Mouse (Mus musculus) right cerebral cortex, adult 2 months (tissue): ENCODE measurements at regions not wholly inside any gene's neighbourhood (a gene's known extent, or its start where the extent isn't known, plus 50 kb on each side); places are given as distances from the start of the nearest gene placed in this dataset.
A peak's percentile ranks its signal among the peaks of the same experiment; 100 is the strongest.
"Not testable (repeated sequence)": the region's sequence is repeated elsewhere in the genome, so short reads cannot be mapped to it uniquely, and the experiment has no call there.

ENCODE experiments used
- DNase-seq, 2 experiments: peaks; one replicate each; pipeline ENCODE4 v3.0.0; 2021 to 2022; ENCODE audit warnings: low spot score in 2 of 2

DNA sequence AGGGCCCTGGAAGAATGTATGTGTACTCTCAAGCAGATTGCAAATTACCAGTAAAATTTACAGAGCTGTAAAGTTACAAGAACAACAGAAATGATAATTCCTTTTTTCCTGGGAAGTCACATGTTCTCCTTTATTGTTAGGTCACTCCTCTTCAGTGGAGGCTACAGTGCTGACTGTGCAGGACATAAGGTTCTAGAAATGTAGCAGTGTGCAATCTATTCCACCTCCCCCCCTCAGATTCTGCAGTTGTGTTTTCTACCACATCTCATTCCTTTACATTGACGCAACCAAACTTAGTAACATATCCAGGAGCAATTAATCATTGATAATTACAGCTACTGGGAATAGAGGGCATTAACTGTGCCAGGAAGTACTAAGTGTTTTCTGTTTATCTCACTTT, 385.3 kb upstream of the Tnc start:
- DNase-seq, result no peak

DNA sequence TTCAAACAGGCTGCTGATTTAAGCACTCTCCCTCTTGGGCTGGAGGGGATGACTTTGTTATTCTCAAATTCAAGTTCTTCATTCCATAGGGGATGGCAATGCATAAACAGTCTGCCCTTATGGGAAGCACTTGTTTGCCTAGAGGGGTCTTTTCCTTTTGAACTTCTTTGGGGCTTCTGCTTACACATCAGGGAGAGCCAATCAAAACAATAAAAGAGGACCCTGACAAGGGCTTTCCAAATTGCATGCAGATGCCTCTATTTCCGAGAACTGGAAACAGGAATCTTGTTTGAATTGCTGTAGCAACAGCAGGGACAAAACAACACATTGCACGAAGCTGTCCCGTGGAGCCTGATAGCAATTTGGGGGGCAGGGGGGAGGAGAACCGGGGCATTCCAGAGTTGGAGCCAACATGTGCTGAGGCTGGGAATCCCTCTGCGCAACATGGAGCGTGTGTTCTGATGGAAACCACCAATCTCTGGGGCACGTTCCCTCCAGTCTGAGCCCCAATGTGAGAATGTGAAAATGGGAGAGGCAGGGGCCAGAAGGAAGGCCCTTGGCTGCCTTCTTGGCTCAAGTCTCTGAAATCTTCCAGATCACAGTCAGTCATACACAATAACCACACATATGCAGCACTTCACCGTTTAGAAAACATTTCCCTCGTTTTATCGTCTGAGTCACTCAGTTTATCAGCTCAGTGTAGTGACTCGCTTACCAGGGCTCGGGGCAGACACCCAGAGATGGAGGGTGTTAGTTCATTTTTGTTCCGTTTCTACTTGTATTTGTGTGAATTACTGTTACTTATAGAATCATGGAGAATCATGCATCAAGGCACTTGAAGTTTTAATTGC, 391.2 kb upstream of the Tnc start:
- DNase-seq, result no peak

DNA sequence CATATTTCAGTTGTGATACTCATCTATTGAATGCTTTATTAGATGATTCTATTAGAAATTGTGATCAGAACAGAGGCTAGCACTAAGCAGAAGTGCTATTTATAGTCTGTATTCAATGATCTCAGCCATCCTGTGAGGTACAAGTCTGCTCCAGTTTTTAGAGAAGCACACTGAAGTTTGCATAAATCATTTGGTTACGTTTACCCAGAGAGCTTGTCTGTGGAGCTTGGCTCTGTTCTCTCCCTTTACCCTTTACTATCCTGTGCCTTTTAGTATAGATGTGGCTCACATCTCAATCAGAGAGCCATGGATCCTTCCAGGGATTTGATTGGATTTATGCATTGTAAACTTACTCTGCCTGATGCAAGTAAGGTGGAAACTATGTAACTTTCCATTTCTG, 404.6 kb upstream of the Tnc start:
- no peak for DNase-seq

DNA sequence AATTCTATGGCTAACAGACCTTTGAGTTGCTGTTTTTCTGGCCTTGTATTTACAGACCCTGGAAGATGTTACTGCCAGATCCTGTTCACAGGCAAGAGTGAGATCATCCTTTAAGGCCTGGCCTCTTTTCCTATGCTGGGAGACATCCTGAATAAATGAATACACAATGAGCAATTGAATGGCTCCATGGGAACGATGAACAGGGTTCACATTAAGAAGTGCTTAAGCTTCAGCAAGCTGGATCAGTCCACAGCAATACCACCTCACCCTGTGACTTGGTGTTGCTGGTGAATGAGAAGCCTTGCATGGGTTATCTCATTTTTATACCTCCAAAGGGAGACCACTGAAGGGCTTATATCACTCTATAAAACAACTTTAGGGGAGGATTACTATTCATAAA, 405.1 kb upstream of the Tnc start:
- no peak for DNase-seq

DNA sequence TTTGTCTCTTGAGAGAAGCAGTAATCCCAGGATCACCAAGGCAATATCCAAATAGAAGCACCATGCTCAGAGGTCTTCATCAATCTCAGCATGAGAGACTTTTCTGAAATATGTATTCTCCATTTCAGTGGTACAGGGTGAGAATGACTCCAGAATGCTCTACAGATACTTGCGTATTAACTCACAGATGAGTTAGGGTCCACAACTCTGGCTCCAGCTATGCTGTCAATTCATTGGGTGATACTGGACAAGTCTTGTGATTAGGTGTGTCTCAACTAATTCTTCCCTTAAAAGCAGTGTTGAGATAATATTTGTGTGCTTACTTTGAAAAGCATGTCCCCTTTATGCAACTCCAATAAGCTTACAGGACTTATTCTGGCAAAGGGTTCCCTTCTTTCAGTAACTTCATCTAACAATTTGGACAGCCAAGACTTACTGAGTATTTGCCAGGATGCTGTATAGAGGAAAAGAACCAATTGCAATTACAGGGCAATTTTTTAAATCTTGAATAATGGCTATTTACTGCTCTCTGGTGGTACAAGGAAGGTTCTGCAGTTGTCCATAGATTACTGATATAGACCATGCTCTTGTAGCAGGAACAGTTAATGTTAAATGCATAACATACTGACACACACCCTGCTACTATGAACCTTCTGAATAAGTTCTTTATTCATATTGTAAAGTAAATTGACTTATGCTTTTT, 445.6 kb upstream of the Tnc start:
- peak in 1 of 2 experiments; percentile 9 for DNase-seq

DNA sequence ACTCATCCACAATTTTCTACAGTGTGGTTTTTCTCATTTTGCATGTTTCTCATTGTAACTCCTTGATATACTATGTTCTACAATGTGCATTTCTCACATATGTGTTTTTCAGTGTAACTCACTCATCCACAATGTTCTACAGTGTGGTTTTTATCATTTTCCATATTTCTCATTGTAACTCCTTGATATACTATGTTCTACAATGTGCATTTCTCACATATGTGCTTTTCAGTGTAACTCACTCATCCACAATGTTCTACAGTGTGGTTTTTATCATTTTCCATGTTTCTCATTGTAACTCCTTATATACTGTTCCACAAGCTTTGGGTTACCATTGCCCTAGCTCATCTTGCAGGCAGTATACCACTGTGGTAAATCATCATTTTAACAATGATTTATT, 450.9 kb upstream of the Tnc start:
- not testable (repeated sequence) for DNase-seq

DNA sequence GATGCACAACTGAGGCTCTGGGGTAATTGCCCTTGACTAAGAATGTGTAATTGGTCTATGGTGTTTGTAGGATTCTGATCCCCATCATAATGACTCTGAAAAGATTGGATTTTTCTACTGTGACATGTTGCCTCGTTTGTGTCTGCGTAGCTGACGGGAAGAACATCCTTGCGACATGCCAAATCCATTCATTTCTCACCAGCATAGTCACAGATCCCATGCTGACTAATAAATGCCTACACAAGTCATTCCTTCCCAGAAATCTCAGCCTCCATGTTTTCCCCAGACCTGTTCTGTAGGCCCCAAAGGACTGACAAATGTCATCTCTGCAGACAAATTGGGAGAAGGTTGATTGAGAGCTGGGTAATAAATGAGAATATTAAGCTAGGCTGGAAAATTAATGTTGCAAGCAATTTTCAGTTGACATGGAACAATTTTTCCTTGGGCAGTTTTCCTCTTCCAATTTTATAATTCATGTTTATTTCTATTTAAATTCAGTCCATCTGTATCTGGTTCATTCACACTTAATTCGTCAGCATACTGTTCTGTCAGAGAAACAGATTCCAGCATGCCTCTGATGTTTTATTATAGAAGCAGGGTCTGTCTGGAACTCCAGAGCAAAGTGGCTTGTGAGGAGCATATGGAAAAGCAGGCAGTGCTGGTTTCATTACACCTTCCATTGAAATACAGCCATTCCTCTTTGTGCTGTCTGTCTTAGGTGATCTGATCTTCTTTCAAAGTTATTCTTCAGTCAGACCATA, 454.0 kb upstream of the Tnc start:
- no peak for DNase-seq

DNA sequence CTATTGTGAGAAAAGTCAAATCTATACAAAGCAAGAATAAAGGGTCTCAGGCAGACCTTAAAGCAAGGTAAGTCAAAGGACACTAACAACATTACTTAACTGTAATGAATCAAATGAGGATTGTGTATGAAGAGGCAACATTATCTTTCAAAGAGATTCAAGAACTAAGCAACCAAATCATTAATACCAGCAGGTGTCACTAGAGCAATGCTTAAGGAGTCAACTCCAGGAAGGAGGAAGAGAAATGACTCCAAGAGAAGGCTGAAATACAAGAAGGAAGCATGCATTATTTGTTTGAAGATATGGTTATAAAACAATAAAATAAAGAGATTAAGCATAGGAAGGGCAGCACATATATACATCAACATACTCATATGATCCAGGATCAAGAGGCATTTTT, 475.1 kb upstream of the Tnc start:
- DNase-seq, result no peak

DNA sequence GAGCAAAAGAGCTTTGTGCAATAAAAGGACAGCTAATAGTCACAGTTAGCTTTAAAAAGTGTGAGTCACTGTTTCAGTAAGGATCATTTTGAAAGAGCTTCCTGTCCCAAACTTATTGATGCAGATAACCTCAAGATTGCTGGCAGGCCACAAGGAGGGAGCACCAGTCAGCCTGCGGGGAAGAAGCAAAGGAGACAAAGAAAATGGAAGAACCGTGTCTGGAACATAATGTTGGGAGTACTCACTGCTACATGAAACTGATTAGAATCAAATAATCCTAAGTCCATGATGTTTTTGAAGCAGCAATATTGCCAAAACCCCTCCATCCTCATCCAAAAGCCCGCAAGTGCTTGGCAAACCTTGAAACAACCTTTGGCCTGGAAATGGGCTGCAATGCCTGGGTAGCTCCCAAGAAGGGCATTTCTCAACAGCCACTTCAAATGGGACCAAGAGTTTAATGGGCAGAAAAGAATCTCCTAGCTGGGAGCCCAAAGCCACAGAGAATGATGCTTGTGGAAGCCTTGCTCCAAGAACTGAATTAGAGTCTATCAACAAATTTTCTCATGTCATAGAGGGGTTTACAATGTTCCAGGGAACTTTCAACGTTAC, 481.0 kb upstream of the Tnc start:
- DNase-seq, result no peak

DNA sequence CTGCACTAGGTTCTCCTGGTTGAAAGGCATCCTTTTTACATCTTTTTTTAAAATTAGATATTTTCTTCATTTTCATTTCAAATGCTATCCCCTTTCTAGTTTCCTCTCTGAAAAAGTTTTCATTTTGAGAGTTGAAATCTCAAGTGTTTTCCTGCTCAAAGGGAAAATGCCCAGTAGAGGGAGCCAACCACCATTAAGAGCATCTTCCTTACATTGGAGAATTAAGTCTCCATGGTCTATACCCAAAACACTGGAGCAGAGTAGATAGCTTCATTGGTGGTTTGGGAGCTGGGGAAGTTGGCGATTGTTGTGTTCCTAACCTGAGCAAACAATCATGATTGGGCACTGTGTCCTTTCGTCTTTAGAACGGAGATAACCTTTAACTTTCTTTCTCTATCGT, 483.8 kb upstream of the Tnc start:
- peak; percentile 37 to 55 for DNase-seq

DNA sequence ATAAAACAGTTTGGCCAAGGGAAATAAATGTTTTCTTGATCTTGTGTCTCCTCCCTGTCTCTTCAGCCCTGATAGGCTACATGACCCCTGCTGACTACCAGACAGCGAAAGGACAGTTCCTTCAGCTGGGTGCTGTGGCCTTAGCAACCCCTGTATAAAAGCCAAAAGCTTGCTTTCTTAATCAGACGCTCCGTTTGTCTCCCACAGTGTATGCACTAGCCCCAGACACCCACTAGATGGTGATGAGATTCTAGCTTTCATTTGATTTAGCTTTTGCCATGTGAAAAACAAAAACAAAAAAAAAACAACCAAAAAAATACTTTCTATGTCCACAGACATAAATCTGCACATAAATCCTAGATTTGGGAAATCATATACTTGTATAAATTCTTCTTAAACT, 486.2 kb upstream of the Tnc start:
- peak; percentile 20 to 39 for DNase-seq

DNA sequence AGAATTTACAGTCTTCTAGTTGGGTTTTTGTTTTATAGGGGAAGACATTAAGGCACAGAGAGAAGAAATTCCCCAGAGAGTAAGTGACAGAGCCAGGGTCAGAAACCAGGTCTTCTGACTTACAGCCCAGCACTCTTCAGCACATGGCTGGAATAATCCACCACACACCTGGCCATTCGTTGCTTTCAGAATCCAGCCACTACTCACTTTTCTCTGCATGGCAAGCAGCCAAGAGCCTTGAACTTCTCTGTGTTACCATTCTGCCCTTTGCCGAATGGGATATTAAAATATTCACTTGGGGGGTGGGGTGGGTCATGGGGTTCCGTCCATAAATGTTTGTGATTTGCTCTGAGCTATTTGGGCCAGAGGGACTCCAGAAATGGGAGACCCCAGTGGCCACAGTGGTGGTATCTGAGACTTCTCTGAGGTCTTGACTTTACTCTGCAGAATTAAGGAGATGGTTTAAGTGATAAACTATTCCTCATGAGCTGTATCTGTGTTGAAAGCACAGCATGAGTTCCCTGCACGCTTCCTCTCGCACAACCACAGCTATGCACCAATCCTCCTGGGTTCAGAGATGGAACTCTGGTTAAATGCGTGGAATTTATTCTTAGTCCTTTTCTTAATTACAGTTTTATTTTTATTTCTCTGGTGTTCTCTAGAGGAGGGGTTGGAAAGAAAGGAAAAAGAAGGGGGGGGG, 488.9 kb upstream of the Tnc start:
- no peak for DNase-seq

DNA sequence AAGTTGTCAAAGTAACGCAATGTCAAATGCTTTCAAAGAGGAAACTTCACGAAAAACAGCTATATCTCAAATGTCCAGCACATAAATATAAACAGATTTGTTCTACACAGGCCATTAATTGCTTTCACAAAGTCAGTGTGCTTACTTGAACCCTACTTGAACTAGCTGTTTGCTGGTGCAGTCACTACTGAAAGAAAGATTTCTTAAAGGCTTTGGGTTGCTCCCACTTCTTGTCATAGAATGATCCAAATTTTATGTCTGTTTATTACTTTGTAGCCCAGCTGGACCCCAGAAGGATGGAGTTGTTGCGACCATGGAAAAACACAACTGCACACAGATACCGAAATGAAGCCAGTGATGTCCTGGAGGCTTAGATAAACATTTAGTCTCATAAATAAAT, 491.2 kb upstream of the Tnc start:
- DNase-seq, result no peak

DNA sequence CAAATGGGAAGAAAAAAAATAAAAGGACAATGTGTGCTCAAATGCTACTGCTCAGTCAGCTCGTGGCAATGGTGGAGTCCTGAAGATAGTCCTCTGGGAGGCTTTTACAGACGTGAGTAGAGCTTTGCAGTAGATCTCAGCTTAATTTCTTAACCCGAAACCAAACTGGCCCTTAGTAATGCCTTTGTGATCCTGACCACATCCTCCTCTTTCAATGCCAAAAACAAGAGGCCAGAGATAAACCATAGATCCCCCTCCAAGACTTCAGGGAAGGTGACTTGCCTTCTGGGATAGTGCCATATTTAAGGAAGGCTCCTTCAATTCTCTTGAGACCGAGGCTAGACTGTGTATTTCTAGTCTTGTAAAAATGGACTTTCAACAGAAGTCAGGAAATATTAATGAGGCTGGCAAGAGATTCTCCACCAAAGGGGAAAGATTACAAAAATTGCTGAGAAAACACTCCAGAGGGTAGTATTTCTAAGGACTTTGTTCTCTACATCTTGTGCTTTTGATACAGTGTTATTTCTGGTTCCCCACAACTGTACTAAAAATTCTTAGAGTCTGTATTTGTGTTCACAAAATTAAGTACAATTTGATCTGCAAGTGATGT, 497.9 kb upstream of the Tnc start:
- DNase-seq, result no peak

DNA sequence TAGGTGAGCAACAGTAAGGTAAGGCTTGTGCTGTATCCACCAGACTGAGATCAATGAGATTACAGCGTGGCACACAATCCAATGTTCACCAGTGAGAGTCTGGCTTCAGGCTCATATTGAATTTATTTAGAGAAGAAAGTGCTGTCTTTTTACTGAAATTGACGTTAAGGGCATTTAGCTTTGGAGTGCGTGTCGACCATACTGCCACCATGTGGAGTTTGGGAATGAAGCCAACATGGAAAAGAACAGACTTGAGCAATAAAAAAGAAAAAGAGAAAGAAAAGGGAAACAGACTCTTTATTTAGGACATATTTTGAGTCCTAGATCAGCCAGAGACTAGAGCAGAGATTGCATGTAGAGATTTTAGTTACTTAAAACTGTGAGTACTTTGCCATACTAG, 499.6 kb upstream of the Tnc start:
- DNase-seq, result no peak

DNA sequence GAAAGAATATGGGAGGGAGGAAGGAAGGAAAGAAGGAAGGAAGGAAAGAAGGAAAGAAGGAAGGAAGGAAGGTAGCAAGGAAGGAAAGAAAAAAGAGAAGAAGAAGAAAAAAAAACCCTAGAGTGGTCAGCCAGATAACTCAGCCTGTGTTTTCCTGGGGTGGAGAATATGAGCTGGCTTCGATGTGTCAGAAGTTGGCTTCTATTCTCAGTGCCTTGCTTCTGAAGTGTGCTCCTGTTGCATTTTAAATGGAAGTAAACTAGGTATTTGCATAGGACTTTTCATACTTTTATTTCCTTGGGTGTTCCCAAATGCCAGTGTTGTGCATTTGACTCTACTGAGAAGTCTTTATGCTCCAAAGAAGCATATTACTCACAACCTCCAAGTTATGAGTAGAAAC, 515.7 kb upstream of the Tnc start:
- DNase-seq, result no peak

DNA sequence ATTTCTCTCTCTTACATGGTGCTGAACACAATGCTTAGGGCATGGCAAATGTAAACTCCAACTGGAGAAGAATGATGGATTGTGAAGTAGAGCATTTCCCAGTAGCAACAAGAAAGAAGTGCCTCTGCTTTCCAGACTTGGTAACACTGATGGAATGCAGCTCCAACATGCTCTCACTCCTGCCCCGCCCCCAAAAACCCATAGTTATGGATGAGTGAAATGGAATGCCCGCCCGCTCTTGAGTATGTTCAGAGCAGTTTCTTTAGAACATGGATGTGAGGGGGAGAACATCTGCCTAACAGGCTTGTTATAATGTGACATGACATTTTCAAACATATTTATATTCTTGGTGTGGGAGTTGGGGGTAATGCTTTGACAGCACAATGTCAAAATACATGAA, 517.2 kb upstream of the Tnc start:
- no peak for DNase-seq

DNA sequence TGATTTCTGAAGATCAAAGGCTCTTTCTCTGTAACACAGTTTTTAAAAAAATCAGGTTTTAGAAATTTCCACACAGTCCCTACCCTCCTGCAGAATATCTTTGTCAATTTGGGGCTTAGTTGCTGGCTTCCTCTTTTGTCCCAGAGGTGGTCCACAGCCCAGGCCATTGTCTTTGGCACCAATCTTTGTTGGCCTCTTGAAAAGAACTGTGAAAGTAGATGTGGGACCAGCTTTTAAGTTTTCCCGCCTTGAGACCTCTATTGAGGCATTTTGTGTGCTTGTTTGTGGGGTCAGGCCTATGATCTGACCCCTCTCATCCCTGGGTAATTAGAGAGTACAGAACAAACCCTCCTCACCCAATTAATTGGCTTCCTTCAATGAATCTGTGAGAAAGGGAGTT, 523.9 kb upstream of the Tnc start:
- DNase-seq, result no peak

DNA sequence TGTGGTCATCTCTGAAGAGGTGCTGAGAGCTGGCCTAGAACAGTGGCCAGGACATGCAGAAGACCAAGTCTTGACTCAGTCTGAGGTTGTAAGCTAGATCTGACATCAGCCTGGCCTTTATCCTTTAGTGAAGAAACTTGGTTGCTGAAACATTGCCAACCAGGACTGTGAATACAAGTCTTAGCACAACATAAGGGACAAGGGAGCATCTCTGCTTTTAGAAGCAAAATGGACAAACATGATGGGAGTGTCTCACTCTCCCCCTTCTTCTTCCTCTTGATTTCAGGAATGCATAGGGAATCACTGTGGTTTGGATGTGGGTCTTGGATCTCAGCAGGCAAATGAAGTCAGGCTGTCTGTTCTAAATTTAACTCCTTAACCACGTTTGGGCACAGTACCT, 529.1 kb upstream of the Tnc start:
- DNase-seq, result no peak

DNA sequence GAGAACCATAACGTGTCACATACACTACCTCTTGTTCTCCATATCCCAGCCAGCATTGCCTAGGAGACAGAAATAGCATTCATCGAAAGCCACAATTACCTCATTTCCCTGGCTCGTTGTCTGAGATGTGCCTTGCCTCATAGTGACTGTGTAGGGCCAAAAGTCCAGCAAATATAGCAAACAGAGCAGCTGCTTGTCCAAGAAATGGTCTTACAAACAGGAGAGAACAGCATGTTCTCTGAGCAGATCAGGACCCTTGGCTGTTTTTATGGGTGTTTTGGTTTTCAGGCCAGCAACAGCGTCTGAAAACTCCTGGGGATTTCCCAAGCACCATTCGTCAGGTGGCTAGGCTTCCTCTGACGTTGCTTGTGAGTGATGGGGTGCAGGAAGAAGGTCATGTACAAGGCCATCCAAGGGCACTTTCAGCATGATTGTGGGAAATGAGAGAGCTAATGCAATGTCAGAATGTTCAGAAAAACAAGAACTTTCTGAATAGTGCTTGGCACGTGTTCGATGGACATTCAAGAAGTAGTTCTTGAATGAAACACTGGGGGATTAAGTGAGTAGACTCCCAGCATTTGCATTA, 528.9 kb upstream of the Pappa start:
- DNase-seq, result no peak

DNA sequence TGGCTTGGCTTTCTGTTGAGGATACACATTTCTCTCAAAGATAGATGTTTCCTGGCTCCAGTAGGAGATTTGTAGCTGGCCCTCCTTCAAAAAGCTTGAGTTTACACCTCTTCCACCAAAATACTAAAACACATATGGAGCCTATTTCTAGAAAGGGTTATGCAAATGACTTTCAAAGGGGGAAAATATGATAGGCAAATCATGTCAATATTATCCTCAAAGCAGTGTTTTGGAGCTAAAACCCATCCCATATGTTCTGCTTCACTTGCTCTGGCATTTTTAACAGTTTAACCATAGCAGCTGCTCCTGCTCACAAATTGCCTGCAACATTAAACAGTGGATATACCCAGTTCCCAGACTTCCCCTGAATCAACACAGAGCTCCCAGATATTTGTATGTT, 525.5 kb upstream of the Pappa start:
- DNase-seq, result peak; percentile 3 to 4
